Mouse (Mus musculus) lung, embryonic 16.5 days (tissue): ENCODE measurements at regions not wholly inside any gene's neighbourhood (a gene's known extent, or its start where the extent isn't known, plus 50 kb on each side); places are given as distances from the start of the nearest gene placed in this dataset.

Experiments
- ATAC-seq: fragments of 200-750 bp; cut with Nextera tagmentation; 2 replicates; pipeline ENCODE4 v1.8.0; 2017; ENCODE audit warnings: low read depth, mild to moderate bottlenecking, moderate library complexity
- H3K27ac ChIP-seq: fragments of 300-500 bp; sonication (generic); 2 replicates; pipeline ENCODE4 v1.5.1; 2014; ENCODE audit warnings: mild to moderate bottlenecking, control low read depth, low read length
- H3K27me3 ChIP-seq: fragments of 300-500 bp; sonication (generic); 2 replicates; pipeline ENCODE4 v1.6.1; 2014; ENCODE audit warnings: low read depth, low read length, mixed read lengths; ENCODE audit not compliant: control insufficient read depth, insufficient read depth
- H3K36me3 ChIP-seq: fragments of 300-500 bp; sonication (generic); 2 replicates; pipeline ENCODE4 v1.6.1; 2014; ENCODE audit warnings: low read length; ENCODE audit not compliant: control insufficient read depth, insufficient read depth
- H3K4me1 ChIP-seq: fragments of 300-500 bp; sonication (generic); replicated peaks from 2 replicates; pipeline ENCODE4 v1.6.1; 2014; ENCODE audit warnings: low read length, mixed read lengths; ENCODE audit not compliant: control insufficient read depth, insufficient read depth
- H3K4me2 ChIP-seq: fragments of 300-500 bp; sonication (generic); 2 replicates; pipeline ENCODE4 v1.6.1; 2014; ENCODE audit warnings: low read depth, low read length, control low read depth
- H3K4me3 ChIP-seq: fragments of 300-500 bp; sonication (generic); 2 replicates; pipeline ENCODE4 v1.5.1; 2014; ENCODE audit warnings: mild to moderate bottlenecking, low read length, control low read depth
- H3K9ac ChIP-seq: fragments of 300-500 bp; sonication (generic); 2 replicates; pipeline ENCODE4 v1.6.1; 2014; ENCODE audit warnings: low read length, control low read depth
- H3K9me3 ChIP-seq: fragments of 300-500 bp; sonication (generic); 2 replicates; pipeline ENCODE4 v1.6.1; 2016; ENCODE audit warnings: low read length; ENCODE audit not compliant: control insufficient read depth
- WGBS: fragments of 180-500 bp; shearing (Covaris S2); extraction: QIAGEN DNeasy Blood & Tissue Kit; methylation state at CpG from one replicate; pipeline ENCODE4 v1.1.7; 2014; 5-methylcytosine and 5-hydroxymethylcytosine counted together

- Histone ChIP-seq H3K9me3 (no peaks in the 10 kb centered on the region), H3K4me3 (no peak overlapping the region), H3K9ac (no peak overlapping the region), H3K36me3 (no peaks in the 10 kb centered on the region), H3K4me2 (no peak overlapping the region), H3K4me1 (no peaks in the 10 kb centered on the region), H3K27ac (no peak overlapping the region), H3K27me3 (no peaks in the 10 kb centered on the region)
- no peak for ATAC-seq
- WGBS, result 88% methylated on average over 4 of the region's 4 CpGs
Observed at GRCm38 (mm10) chr11:43980444-43980843, 79.4 kb upstream of the Adra1b start.

GRCm38 (mm10) chr11:43989911-43990430 lies 89.0 kb upstream of the Adra1b start:
- H3K27ac ChIP-seq, result no peak overlapping the region
- ATAC-seq, result no peak
- H3K4me2 ChIP-seq, result no peak overlapping the region
- no peak overlapping the region for H3K4me3 ChIP-seq
- no peaks in the 10 kb centered on the region for H3K9me3 ChIP-seq
- no peaks in the 10 kb centered on the region for H3K36me3 ChIP-seq
- WGBS, result 54% methylated on average over 1 of the region's 1 CpGs
- no peaks in the 10 kb centered on the region for H3K27me3 ChIP-seq
- H3K4me1 ChIP-seq, result no peaks in the 10 kb centered on the region
- H3K9ac ChIP-seq, result no peak overlapping the region

GRCm38 (mm10) chr11:43992011-43992471 lies 91.0 kb upstream of the Adra1b start:
- Histone ChIP-seq H3K4me1 (no peaks in the 10 kb centered on the region), H3K27ac (no peak overlapping the region), H3K27me3 (no peaks in the 10 kb centered on the region), H3K4me2 (no peak overlapping the region), H3K9ac (no peak overlapping the region), H3K9me3 (no peaks in the 10 kb centered on the region), H3K4me3 (no peak overlapping the region), H3K36me3 (no peaks in the 10 kb centered on the region)
- ATAC-seq, result no peak
- WGBS, result 58% methylated on average over 6 of the region's 6 CpGs

GRCm38 (mm10) chr11:43998046-43998725 lies 97.2 kb upstream of the Adra1b start:
- H3K4me2 ChIP-seq, result no peak overlapping the region
- WGBS, result 64% methylated on average over 12 of the region's 12 CpGs
- no peak overlapping the region for H3K9ac ChIP-seq
- H3K27me3 ChIP-seq, result no peaks in the 10 kb centered on the region
- no peaks in the 10 kb centered on the region for H3K36me3 ChIP-seq
- H3K4me1 ChIP-seq, result peaks cover 6% of the 10 kb centered on the region; the same call in 1 of the 2 replicates
- H3K9me3 ChIP-seq, result no peaks in the 10 kb centered on the region
- H3K27ac ChIP-seq, result no peak overlapping the region
- no peak for ATAC-seq
- H3K4me3 ChIP-seq, result no peak overlapping the region

DNA sequence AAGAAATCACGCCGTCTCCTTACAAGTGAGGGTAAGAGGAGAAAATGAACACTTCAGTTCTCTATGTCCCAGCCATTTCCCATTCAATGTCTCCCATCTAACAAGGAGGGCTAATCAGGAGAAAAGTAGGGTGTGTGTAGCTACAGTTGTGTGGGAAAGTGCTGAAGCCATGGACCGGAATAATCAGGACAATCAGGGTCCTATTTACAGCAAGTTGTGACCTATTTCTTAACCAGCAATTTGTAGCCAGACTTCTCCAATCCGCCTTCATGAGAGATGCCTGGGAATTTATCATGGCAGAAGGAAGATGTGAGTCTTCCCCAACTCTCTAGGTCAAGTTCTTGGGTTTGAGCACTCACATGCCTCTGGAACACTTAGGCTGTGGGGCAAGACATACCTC lies 99.0 kb upstream of the Adra1b start:
- Histone ChIP-seq H3K27ac (no peak overlapping the region), H3K27me3 (no peaks in the 10 kb centered on the region), H3K4me2 (no peak overlapping the region), H3K9me3 (no peaks in the 10 kb centered on the region), H3K9ac (no peak overlapping the region), H3K4me3 (no peak overlapping the region), H3K4me1 (peaks cover 8% of the 10 kb centered on the region; the same call in 1 of the 2 replicates), H3K36me3 (no peaks in the 10 kb centered on the region)
- 86% methylated on average over 4 of the region's 4 CpGs for WGBS
- ATAC-seq, result no peak

GRCm38 (mm10) chr11:44001843-44002589 lies 101.0 kb upstream of the Adra1b start:
- no peaks in the 10 kb centered on the region for H3K27me3 ChIP-seq
- no peak overlapping the region for H3K27ac ChIP-seq
- ATAC-seq, result no peak
- no peak overlapping the region for H3K4me2 ChIP-seq
- no peak overlapping the region for H3K9ac ChIP-seq
- no peaks in the 10 kb centered on the region for H3K9me3 ChIP-seq
- WGBS, result 77% methylated on average over 7 of the region's 7 CpGs
- H3K36me3 ChIP-seq, result no peaks in the 10 kb centered on the region
- H3K4me3 ChIP-seq, result no peak overlapping the region
- H3K4me1 ChIP-seq, result peaks cover 8% of the 10 kb centered on the region; the same call in 1 of the 2 replicates

DNA sequence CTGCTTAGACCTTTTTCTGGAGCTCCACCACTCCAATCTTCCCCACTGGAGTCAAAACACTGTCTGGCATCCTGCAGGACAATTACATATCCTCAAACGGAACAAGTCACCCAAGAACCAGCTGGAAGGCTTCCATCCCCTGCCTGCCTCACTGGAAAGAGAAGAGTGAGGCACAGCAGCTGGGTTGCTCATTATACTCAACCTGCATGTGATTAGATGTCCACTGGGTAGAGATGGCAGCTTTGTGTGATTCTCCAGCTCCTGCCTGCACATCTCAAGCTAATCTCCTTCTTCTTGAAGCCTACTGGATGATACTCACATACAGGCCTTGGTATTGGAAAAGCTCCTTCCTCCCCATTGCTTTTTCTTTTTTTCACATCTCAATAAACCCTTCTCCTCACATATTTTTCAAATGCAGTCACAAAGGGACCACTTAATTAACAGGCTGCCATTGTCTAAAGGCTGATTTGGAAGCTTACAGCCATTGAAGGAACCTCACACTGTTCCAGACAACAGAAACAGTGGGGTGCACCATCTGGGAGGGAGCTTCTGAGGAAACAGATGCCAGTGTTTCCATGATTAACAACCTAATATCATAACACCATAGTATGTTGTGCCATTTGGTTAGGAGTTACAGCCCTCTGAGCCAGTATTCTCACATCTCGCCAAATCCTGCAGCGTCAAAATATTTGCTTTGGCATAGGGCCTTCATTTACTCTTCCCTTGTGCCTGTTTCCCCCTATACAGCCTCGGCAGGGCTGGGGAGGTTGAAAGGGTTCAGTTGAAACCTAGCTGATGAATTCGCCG lies 101.9 kb upstream of the Adra1b start:
- H3K4me3 ChIP-seq, result no peak overlapping the region
- WGBS, result 37% methylated on average over 6 of the region's 6 CpGs
- H3K4me2 ChIP-seq, result no peak overlapping the region
- H3K27me3 ChIP-seq, result no peaks in the 10 kb centered on the region
- H3K27ac ChIP-seq, result no peak overlapping the region
- H3K9ac ChIP-seq, result no peak overlapping the region
- H3K36me3 ChIP-seq, result no peaks in the 10 kb centered on the region
- peaks cover 12% of the 10 kb centered on the region; the same call in 1 of the 2 replicates for H3K4me1 ChIP-seq
- ATAC-seq, result peak; percentile 77
- no peaks in the 10 kb centered on the region for H3K9me3 ChIP-seq

DNA sequence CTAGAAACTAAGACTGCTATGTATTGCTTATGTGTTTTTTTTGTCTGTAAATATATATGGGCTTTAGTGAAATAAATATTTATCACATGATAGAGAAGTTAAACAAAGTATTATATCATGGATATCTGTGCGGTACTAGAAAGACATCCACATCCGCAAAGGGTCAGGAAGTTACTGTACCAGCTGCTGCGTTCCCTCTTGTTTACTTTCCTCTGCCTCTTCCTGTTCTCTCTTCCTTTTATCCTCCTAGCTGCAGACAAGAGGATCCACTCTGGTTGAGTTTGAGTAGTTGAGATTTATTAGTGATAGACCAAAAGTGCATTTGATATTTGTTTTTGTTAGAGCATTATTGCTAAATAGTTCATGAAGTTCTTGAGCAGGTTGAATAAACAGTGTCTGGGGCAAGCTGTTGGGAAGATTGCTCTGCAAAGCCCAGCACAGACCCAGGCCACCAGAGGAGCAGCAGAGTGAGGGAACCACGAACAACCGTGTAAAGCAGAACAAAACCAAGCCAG lies 106.6 kb upstream of the Adra1b start:
- Histone ChIP-seq H3K27ac (no peak overlapping the region), H3K9me3 (no peaks in the 10 kb centered on the region), H3K36me3 (no peaks in the 10 kb centered on the region), H3K4me3 (no peak overlapping the region), H3K4me1 (peaks cover 12% of the 10 kb centered on the region; the same call in 1 of the 2 replicates), H3K27me3 (no peaks in the 10 kb centered on the region), H3K4me2 (no peak overlapping the region), H3K9ac (no peak overlapping the region)
- WGBS, result 28% methylated on average over 5 of the region's 5 CpGs
- peak; percentile 57; the same call in 1 of the 2 replicates for ATAC-seq
